Mouse (Mus musculus) left cerebral cortex, postnatal 25 days (tissue): ENCODE results near the gene Six5. TPM values are rescaled to one million over a fixed set of nuclear protein-coding genes. Genes with fewer than 3 reads are reported as not detected.

Experiments
- DNase-seq, 2 experiments: peaks; one replicate each; pipeline ENCODE4 v3.0.0; 2022; ENCODE audit warnings: low spot score in 2 of 2, mixed read lengths in 1 of 2
- intact Hi-C: fragments of 180-260 bp; cut with DNase I; formaldehyde crosslinking; loops from one replicate; pipeline ENCODE4 v1.15.1; 2025
- total RNA-seq, 2 experiments: library from RNA; stranded (reverse); gene quantifications; 2 replicates each; pipeline ENCODE4 v1.2.3; 2021

Gene Six5
- total RNA-seq, 2 experiments from 2014 or later: 1.6 to 2.2 TPM

GRCm38 (mm10) chr7:19074494-19074893 lies 19.9 kb upstream of the Six5 start:
- no peak for DNase-seq
- intact Hi-C loops: no loop called here

- intact Hi-C loops: no loop called here
Observed at GRCm38 (mm10) chr7:19075231-19075630, 19.2 kb upstream of the Six5 start.

GRCm38 (mm10) chr7:19075723-19076585 lies 18.4 kb upstream of the Six5 start, which contains the start of gene Dmwd:
TSS of gene Dmwd (plus strand) at chr7:19076227.
- intact Hi-C loops: no loop called here
- DNase-seq: peak; percentile 95 to 98

More at GRCm38 (mm10) chr7:19075231-19075630, 19.2 kb upstream of the Six5 start:
- DNase-seq: no peak

GRCm38 (mm10) chr7:19076586-19076991 lies 17.8 kb upstream of the Six5 start:
- no peak for DNase-seq
- intact Hi-C loops: no loop called here

DNA sequence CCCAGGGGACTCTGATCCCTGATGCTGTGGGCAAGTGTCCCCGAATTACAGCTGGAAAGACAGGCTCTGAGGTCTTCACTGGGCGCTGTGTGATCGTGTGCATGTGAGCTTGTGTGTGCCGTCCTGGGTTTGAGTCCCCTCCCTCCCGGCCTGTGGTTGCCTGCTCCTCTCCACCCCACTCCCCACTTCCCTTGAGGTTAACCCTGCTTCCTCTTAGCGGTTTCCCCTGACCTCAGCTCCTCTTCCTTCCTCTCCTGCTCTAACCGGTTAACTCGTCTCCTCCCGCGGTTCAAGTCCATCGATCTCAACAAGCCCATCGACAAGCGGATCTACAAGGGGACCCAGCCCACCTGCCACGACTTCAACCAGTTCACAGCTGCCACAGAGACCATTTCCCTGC lies 16.6 kb upstream of the Six5 start:
- intact Hi-C loops: no loop called here
- DNase-seq: no peak

- DNase-seq: no peak
- intact Hi-C loops: no loop called here
Observed at GRCm38 (mm10) chr7:19078732-19079131, 15.7 kb upstream of the Six5 start.

DNA sequence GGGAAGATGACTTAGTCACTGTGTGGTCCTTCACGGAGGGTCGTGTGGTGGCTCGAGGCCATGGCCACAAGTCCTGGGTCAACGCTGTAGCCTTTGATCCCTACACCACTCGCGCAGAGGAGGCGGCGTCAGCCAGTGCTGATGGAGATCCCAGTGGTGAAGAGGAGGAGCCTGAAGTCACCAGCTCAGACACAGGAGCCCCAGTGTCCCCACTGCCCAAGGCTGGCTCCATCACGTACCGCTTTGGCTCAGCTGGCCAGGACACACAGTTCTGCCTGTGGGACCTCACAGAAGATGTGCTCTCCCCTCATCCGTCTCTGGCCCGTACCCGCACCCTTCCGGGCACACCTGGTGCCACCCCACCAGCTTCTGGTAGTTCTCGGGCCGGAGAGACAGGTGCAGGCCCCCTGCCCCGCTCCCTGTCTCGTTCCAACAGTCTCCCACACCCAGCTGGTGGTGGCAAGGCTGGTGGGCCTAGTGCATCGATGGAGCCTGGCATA lies 13.9 kb upstream of the Six5 start:
- no peak for DNase-seq
- intact Hi-C loops: no loop called here

- intact Hi-C loops: no loop called here
- DNase-seq: no peak
Observed at GRCm38 (mm10) chr7:19082171-19082570, 12.2 kb upstream of the Six5 start.

DNA sequence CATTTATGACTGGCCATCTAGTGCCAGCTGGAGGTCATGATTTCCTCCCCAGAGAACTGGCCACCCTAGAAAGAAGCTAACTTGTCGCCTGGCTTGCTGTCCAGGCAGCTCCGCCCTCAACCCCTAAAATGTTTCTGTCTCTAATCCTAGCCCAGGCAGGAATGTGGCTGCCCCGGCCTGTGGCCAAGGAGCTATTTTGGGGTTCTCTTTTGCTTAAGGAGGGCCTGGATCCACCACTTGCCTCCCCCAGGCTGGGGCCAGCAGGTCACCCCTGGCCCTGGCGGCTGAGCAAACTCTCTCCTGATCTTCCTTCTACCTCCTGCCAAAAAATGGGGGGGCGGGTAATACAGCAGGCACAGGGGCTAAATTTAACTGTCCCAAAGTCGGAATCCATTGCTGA lies 11.3 kb upstream of the Six5 start:
- no peak for DNase-seq
- intact Hi-C loops: no loop called here

- intact Hi-C loops: no loop called here
- DNase-seq: no peak
Observed at GRCm38 (mm10) chr7:19083701-19084100, 10.7 kb upstream of the Six5 start, which contains the start of gene Dmpk. TSS of gene Dmpk (plus strand) at chr7:19083849.

DNA sequence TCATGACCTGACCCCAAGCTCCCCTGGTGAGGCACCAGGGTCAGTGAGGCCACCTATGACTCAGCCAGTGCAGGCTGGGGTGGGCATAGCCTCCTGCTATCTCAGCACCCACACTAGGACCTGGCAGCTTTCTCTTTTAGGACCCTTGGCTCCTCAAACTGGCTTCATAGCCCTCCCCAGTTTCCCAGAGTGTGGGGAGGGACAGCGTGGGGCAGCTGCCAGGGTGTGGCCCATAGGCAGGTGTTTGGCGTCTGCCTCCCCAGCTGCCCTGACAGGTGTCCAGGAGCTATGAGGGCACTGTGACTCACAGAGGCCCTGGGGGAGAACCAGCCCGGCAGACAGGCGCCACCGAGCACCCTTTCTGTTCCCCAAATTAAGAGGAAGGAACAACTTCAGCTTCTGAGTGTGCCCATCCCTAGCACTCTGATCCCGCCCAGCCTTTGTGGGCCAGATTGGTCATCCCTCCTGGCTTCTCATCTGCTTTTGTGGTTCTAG lies 10.1 kb upstream of the Six5 start:
- DNase-seq: no peak
- intact Hi-C loops: no loop called here

- DNase-seq: no peak
- intact Hi-C loops: no loop called here
Observed at GRCm38 (mm10) chr7:19084921-19085473, 9.4 kb upstream of the Six5 start.

DNA sequence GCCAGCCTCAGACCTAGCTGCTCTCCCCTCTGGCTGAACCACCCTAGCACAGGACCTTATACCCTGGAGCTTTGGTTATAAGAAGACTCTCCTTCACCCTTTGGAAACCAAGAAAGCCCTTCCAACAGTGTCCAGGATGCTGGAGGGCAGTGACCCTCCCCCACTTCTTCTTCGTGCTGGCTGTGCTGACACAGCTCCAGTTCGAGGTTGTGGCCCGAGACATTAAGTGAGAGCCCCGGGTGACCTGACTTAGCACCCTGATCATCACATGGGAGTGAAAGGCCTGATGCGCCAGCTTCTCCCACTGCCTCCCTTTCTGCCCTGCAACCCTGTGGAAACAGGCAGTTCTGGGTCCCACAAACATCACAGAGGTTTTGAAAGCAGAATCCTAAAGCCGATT lies 8.9 kb upstream of the Six5 start:
- no peak for DNase-seq
- intact Hi-C loops: no loop called here

GRCm38 (mm10) chr7:19086042-19086441 lies 8.4 kb upstream of the Six5 start:
- intact Hi-C loops: no loop called here
- DNase-seq: no peak

DNA sequence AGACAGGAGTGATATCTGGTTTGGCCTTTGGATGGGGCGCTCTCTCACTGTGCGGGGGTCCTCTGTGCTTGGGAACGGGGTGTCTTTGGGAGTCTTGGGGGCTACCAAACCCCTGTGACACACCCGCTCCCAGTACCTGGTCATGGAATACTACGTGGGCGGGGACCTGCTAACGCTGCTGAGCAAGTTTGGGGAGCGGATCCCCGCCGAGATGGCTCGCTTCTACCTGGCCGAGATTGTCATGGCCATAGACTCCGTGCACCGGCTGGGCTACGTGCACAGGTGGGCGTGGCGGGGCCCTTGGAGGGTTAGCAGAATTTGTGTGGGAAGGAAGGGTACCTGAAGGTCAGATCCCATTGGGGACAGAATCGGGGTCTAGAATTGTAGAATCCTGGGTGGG lies 7.6 kb upstream of the Six5 start:
- DNase-seq: no peak
- intact Hi-C loops: no loop called here

DNA sequence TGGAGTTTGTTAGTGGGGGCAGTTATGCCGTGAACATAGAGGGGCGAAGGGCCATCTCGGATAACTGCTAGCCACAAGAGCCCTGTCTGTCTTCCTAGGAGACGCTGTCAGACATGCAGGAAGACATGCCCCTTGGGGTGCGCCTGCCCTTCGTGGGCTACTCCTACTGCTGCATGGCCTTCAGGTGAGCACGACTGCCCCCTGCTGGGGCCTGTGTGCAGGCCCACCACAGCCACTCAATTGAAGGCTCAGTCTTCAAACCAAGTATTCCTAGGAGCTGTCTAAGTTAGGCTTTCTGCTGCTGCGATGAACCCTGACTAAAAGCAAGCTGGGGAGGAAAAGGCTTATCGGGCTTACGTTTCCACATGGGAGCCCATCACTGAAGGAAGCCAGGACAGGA lies 5.6 kb upstream of the Six5 start:
- intact Hi-C loops: no loop called here
- DNase-seq: peak; percentile 47 to 55

DNA sequence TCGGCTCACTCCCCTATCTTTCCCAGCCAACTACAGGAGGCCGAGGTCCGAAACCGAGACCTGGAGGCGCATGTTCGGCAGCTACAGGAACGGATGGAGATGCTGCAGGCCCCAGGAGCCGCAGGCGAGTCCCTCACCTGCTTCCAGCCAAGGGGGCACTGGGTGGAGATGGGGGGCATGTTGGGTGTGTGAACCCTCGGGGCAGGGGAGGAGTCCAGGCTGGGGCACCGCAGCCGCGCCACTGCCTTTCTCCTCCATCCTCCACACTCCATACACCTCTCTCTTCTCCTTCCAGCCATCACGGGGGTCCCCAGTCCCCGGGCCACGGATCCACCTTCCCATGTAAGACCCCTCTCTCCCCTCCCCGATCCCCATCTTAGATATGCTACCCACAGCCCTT lies 2.5 kb upstream of the Six5 start:
- DNase-seq: no peak
- intact Hi-C loops: loop anchor here (1.0 kb wide), 1 partner anchor 23 kb away; no protein-coding TSS in a partner anchor

GRCm38 (mm10) chr7:19092381-19093173 lies 1.8 kb upstream of the Six5 start:
- DNase-seq: no peak
- intact Hi-C loops: loop anchor here (1.0 kb wide), 1 partner anchor 23 kb away; no protein-coding TSS in a partner anchor

- intact Hi-C loops: no loop called here
- DNase-seq: peak; percentile 70
Observed at GRCm38 (mm10) chr7:19093174-19093521, 1.2 kb upstream of the Six5 start.
